Mouse (Mus musculus) retina, embryonic 14.5 days (tissue): Measurements from ENCODE around the gene Casp14.
"Not testable (repeated sequence)": the region's sequence is repeated elsewhere in the genome, so short reads cannot be mapped to it uniquely, and the experiment has no call there.

Experiments
- DNase-seq: peaks from one replicate; pipeline ENCODE4 v3.0.0-alpha.2; 2015; ENCODE audit warnings: low spot score

Gene Casp14

DNA sequence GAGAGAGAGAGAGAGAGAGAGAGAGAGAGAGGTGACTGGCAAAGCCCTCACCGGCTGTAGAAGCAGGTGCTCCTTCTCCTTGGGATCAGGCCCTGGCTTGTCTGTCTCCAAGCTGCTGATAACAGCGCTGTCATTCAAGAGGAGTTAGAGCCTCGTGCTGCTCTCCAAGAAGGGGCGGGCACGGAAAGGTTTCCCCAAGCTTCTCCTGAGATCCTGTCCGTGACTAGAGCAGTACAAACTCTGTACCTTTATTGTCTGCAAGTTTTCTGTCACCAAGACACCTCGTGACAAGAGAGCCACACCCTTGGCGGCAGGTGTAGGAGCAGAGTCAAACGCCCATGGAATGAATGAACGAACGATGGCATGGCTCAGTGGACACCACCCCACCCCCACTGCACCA lies at the start of gene Casp14:
Gene Casp14 (minus strand): TSS at position 239 of the 400 bp plus-strand sequence.
- DNase-seq: no peak

DNA sequence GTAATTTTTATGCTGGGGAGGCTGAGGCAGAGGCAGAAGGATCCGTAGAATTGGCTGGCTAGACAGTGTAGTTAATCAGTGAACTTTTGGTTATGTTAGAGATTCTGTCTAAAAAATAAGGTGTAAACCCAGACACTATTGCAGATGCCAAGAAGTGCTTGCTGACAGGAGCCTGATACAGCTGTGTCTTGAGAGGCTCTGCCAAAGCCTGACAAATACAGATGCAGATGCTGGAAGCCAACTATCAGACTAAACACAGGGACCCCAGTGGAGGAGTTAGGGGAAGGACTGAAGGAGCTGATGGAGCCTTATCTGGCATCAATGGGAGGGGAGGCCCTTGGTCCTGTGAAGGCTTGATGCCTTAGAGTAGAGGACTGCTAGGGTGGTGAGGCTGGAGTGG lies 47.5 kb upstream of the Casp14 start:
- no peak for DNase-seq

DNA sequence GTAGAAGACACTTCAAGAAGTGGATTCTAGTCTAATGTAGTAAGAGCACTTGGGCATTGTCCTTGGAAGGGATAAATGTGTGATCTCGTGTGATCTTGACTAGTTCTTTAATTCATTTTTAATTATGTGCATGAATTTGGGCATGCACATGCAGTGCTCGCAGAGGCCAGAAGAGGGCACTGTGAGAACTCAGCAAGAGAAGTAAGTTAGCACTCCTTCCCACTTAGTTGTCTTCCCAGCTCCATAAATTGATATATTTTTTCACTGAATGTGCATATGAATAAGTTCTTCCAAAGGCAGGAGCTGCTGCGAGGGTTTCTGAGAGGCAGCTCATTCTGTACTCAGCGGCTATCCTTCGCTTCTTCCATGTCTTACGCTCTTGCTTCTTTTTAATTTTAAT lies 37.9 kb upstream of the Casp14 start:
- DNase-seq: peak; percentile 75

DNA sequence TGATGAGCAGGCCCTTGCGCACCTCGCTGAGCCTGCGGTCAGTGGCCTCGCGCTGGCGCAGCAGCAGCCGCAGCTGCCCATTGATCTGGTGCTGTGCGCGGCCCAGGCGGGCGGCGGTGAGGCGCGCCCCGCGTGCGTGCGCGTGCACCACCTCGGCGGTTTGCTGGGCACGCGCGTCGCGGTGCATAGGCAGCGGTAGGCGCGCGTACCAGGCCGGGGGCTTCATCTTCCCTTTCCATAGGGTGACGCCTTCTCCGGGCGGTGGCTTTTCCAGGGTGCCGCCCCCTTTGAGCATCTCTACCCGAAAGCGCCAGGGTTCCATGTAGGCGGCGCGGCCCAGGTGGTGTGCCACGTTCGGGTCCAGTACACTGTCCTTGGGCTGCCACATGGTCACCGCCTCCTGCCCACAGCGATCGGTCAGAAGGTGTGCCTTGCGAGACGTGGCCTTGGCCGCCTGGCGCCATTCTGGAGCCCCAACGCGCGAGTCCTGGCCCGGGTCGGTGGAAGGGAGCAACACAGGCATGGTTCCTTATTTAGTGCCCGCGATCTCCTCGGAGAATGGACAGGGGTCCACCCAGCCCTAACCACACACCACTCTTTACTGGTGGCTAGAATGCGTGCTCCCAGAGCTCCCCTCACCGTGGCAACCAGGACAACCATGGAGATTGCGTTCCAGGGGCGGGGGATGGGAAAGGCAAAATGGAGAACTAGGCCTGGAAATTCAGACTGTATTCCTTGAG lies 34.5 kb upstream of the Casp14 start, which contains the start of gene Ccdc105:
Gene Ccdc105 (minus strand): TSS at position 614 of the 740 bp plus-strand sequence.
- peak; percentile 86 for DNase-seq

DNA sequence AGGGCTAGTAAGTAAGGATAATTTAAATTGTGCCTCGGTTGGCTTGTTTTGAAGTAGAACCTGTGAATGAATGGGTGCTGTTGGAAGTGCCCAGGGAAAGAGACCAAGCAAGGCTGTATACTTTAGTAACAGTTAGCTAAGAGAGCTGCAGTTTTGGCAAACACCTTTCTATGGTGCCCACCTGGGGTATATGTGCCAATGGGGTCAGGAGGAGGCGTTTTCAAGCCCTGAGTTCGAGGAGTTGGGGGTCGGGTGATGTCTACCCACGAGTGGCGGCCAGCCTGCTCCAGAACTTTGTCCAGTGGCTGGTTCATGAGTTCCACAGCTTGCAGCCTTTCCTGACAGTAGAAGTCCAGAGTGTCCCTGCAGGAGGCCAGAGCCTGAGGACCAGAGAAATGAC lies 30.9 kb upstream of the Casp14 start:
- no peak for DNase-seq

DNA sequence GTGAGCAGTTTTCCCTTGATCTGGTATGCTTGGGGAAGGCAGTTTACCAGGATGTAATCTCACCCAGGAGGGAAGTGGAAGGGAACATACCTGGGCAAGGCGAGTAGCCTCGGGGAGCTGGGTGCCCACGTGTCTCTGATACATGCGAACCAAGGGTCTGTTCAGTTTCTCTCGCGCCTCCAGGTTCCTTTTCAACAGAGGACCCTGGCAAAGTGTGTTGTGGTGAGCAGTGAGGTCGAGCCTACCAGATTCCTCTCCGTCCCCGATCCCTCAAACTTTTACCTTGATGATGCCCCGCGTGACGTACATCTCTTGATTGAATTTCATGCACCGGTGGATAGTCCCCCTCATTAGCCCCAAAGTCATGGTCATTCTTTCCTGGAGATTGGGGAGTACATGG lies 30.1 kb upstream of the Casp14 start:
- no peak for DNase-seq

DNA sequence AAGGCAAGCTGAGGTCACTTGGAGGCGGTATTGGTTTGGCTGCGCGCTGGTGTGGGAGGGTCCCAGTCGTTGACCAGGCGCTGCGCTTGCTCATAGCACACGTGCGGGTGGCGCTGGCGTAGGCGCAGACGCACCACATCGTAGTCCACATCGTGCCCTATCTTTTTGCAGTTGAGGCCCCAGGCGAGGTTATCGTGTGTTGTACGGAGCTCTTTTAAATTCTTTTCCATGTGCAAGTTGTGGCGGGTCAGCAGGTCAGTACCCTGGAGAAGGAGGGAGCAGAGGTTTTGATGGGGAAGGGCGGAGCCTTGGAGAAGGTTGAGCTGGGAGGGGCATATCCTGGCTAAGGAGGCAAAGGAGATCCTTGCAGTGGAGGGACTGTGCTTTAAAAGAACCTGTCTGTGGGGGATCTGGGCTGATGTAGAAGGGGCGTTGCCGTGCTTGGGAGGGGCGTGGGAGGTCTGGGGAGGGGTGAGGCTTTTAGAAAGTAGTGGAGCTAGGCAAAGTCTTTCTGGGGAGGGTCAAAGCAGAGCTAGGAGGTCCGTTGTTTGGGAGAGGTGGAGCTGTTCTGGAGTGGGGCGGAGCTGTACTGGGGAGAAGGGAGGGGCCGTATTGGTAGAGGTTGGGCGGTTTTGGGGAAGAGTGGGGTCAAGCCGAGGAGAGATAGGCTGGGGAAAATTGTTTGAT lies 29.1 kb upstream of the Casp14 start:
- peak; percentile 58 for DNase-seq

DNA sequence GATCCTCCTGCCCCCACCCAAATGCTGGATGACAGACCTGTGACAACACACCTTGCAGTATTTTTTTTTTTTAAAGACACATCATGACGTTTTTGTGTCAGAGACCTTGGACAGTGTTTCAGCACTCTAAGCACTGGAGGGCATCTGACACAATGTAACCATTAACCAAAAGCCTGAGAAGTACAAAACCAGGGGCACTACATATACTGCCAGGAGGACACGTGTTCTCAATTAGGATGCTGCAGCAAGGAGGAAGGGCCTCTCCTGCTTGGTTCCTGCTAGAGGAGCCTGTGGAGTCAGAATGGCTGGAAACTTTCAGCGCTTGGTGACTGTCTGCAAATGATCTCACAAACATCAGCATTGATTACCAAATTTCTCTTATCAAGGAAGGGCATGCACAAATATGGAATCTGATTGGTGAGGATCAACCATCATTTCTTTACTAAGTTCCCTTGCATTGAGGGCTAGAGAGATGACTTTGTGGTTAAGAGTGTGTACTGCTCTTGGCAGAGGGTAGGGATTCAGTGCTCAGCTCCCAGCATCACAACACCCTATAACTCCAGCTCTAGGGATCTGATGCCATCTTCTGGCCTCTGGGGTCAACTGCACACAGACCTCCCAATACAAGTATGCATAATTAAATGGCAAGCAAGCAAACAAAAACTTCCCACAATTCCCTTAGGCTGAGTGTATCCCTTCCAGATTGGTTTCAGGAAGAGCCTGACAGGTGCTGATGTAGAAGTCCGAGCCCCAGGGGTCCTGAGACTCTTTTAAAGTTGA lies 27.5 kb upstream of the Casp14 start:
- DNase-seq: peak; percentile 37

DNA sequence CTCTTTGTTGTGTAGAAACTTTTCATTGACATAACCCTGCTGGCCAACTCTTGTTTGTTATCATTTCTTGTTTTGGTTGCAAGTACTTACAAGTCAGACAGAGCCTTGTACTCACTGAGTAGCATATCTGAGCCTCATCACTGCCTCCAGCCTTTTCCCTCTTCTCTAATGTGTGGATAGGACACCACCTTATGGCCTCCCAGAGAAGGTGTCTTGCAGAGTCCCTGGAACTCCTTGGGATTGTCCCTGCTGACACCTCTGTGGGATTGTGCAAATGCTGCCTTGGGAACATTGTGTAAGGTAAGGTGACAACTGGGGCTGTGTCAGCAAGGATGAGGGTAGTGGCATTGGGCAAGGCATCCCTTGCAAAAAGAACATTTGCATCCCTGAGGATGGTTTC lies 25.6 kb upstream of the Casp14 start:
- DNase-seq: no peak

DNA sequence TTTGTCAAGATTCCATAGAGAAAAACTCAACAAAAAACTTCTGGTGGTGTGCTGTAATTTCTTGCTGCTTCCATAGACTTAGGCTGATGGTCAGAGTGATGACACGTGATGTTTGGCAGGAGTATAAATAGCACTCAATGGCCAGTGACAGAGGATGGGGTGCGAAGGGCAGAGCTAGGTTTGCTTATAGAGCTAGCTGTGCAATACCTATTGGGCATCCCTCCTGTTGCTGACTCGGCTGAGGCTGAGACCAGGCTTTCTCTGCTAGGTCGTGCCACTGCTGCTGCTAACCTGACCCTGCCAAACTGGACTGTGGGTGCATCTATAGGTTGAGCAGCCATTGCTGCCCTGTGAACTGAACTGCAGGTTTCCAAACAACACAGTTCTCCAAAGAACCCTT lies 21.7 kb upstream of the Casp14 start:
- DNase-seq: no peak

DNA sequence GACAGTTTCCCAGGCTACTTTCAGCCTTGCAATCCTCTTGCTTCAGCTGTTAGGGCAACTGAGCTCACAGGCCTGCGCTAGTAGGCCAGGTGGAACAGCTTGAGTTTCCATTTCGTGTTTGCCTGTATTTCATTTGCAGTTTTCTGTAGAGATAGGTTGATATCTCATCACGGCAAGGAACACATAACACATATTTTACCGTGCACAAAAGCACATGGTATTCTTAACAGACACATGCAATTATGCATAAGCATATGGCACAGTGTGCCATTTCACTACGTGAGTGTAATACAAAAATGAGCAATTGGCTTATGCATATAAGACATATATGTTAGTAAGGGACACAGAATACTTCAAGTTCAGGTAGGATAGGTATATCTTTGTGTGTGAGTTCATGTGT lies 9.8 kb upstream of the Casp14 start:
- no peak for DNase-seq

DNA sequence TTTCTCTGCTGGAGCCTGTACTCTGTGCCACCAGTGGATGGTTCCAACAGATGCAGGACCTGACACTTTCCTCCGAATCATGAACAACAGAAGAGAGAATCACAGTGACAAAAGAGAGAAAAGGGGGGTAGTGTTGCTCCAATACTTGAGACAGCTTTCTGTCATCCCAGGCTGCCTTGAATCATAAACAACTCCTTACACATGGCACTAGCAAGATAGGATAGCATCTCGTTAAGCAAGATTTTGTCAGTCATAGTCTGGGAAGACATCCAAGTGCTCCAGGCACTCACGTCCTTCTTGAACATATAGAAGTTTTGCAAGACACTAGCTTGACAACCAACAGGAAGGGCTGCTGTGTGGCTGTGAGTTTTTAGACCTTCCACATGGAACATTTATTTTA lies 8.9 kb upstream of the Casp14 start:
- no peak for DNase-seq

DNA sequence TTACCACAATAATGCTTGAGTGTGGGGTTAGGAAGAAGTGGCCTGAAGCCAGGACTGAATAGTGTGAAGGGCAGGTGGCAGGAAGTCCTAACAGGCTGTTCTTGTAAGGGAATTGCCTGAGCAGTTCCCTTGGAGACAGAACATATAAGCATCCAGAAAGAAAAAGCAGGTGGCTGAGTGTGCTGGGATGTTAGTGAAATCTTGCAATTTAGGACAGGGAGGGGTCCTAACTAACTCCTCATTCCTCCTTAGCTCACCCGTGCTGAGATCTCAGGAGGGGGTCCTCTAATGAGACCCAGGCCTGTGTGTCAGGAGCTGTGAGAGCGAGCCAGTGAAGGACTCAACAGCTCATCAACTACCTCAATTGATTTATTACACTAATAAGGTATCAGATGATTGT lies 5.3 kb upstream of the Casp14 start:
- peak; percentile 61 for DNase-seq

DNA sequence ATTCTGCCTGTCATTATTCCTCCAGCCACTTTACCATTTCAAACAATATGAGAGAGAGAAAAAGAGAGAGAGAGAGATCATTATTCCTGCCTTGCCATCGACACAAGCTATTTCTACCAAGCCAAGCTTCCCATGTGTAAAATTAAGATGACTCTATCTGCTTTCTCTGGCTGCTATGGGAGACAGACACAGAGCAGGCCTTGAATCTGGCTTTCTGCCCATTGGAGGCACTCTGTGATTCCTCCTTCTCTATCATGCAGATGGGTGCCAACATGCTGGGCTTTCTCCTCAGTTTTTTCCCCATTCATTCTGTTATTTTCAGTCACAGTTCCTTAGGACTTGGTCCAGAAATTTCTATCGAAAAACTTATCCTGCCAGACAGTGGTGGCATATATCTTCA lies 4.6 kb upstream of the Casp14 start:
- DNase-seq: no peak

DNA sequence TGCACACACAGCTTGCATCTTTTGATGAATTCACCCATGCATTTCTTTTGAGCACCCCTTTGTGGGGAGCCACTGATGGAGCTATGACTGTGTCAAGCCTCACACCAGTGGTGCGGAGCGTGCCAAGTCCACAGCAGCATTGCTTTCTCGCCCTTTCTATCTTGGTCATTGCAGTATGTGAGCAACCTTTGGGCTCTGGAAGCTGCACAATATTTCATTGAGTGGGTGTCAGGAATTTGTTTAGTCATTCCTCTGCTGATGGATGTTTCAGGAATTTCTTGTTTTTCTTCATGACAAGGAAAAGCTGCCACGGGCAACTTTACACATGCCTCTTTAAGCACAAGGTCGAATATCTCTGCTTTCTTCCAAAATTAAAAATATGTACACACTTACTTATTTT lies 3.9 kb upstream of the Casp14 start:
- no peak for DNase-seq

DNA sequence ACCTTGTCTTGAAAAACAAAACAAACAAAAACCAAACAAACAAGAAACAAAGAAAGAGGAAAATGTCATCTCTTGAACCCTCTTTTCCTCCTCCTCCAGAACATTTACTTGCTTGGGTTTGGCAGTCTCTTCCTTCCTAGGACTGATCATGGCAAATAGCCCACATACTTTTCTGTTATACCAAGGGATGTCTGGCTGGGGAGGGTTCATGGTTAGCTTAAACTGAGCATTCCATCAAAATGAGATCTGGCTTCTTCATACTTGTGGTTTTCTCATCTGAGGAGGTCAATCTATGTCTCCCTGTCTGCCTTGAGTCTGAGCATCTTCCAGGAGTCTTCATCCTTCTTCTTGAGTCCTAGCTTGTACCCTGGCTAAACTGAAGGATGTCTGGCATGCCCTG lies 1.9 kb downstream of the Casp14 start:
- no peak for DNase-seq

DNA sequence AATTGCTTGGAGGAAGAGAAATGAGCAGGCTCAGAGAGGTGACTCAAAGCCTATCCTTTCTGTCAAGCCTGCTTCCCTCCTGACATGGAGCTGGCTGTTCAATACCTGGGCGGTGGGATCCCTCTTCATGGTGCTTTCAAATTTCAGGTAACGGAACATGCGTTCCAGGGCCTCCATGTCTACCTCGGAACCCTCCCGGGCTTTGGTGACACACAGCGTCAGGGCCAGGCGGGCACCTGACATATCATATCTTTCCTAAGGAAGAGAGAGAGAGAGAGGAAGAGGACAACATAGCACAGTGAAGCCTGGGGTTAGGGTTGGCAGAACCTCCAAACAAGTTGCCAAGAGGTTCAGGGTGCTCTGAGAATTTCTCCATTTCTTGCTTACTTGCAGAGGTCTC lies 2.9 kb downstream of the Casp14 start:
- DNase-seq: no peak

DNA sequence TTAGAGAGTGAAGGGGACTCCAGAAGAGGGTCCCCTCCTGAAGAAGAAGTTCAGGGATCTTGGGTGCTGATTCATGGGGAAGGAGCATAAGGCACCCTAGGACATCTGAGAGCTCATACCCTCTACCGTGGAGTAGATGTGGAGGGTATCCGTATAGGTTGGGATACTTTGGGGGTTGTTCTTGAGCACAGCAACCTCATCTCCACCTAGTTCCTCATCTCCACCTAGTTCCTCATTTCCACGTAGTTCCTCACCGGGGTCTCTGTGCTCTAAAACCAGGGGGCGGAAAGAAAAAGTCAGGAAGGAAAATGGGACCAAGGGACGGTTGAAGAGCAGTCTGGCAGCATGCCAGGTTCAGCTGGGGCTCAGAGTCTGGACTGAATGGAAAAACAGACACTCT lies 4.0 kb downstream of the Casp14 start:
- no peak for DNase-seq

DNA sequence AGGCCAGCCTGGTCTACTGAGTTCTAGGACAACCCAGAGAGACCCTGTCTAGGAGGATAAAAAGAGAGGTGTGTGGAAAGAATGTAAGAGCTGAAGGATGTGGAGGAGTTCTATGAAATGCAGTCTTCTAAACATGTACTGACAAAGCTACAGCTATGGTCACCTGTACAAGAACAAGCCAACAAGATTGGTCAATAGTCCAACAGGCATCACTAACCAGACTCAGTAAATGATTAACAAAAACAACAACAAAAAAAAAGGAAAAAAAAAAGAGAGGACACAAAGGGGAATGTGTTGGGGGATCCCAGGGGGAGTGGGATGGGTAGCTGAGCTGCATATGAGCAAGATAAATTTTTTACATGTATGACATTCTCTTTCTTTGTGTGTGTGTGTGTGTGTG lies 7.4 kb downstream of the Casp14 start:
- DNase-seq: no peak

DNA sequence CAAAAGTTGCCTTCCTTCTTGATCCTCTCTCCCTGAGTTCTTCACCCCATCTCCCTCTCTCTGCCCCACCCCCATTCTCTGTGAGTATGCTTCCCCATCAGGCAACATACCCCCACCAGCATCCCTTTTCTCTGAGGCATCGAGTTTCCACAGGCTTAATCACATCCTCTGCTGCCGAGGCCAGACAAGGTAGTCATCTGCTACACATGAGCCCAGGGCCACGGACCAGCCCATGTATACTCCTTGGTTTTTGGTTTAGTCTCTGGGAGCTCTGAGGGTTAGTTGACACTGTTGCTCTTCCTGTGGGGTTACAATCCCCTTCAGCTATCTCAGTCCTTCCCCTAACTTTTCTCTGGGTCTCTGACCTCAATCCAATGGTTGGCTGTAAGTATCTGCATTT lies 17.2 kb downstream of the Casp14 start:
- DNase-seq: no peak

DNA sequence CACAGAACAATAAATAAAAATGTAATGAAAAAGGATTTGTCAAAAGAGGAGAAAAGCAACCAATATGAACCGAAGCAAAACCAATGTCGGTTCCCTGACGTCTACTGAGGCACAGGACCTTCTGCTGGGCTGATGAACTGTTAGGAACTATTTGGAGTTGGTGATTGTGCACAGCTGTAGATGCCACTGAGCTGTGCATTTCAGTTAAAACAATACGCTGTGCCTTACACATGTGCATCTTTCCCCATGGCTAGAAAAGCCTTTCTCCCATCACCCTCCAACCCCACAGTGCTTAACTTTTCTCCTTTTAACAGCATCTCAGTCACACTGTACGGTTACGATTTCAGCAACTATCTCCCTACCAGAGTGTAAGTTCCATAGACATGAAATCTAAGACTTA lies 28.1 kb downstream of the Casp14 start:
- DNase-seq: no peak

DNA sequence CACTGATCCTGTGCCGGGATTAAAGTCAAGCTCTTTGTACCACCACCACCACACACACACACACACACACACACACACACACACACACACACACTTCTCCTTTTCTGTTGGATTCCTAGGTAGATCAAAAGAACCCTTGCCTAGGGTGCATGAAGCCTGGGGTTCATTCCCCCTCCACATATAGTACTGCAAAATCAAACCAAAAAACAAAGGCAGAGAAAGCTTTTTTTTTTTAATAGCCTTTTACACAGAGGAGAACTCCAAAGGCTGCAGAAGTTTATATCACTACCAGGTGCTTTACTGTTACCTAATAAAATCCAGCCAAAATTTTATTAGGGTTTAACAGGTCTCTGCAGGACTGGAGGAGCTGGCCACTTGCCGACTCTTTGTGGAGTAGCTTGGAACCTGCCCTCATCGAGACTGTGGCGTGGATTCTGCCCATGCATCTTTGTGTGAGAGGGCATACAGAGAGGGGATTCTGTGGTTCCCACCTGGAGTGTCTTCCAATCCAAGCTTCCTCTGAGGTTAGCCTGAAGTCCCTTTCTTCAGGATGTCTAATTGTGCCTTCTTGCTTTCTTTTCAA lies 31.0 kb downstream of the Casp14 start:
- DNase-seq: no peak

DNA sequence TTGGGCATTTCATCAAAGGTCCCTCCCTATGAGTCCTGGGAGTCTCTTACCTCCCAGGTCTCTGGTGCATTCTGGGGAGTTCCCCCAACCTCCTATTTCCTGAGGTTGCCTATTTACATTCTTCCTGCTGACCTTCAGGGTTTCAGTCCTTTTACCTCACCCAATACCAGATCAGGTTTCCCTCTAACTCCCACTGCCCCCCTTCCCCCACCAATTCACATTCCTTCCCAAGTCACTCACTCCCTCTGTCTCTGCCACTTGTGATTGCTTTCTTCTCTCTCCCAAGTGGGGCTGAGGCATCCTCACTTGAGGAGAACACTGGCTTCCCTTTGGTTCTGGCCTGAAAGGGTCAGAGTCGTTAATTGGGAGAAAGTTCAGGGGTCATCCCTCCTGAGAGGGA lies 48.0 kb downstream of the Casp14 start:
- DNase-seq: not testable (repeated sequence)
